In the genomic region with DNA sequence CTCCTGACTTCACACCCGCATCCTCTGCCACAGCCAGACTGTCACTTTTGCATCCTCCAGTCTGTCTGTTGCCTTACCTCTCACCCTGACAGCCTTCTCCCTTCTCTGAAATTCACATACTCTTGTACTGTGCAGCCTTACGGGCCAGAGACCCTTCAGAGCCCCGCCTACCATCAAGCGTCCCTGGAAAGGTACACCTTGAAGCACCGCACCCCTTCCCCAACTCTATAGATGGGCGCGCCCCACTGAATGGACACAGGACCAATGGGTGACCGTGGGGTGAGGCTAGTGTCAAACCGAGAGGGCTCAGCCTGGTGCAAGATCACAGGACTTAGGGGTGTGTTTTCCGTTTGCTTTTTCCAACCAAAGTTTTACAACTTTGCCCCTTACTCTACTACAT, we compare ENCODE assay signal across 8 mouse cellular contexts. TPM values are rescaled to one million over a fixed set of nuclear protein-coding genes. Genes with fewer than 3 reads are reported as not detected.
DNase-seq lines count a peak whose midpoint lies in the region; ATAC-seq and TF ChIP-seq lines count a peak whose summit lies in the region.

No protein-coding gene starts in this region.

- 0 out of 2 replicates have a peak, but pooled peaks have one; percentile 45 for TF ChIP-seq POLR2A in embryonic fibroblast, embryonic 13.5 days (IDR thresholded peaks at IDR 0.05; ENCODE audit: low read depth, low read length)

- whole genome bisulfite sequencing in limb, embryonic 11.5 days, result 7% methylated on average over 10 of the region's 10 CpGs
- WGBS in neural tube, embryonic 13.5 days, result 8% methylated on average over 10 of the region's 10 CpGs

- no peak for TF ChIP-seq CTCF in embryonic fibroblast, embryonic 13.5 days (IDR thresholded peaks at IDR 0.05; ENCODE audit: borderline replicate concordance, insufficient read depth, low read length)

- H3K4me2 ChIP-seq in limb, embryonic 11.5 days (ENCODE audit: low read depth, severe bottlenecking), result peak overlapping the region; percentile 95
- H3K4me2 ChIP-seq in neural tube, embryonic 13.5 days, result peak overlapping the region; percentile 81

- peak overlapping the region; percentile 97 for H3K4me3 ChIP-seq in megakaryocyte, embryonic 14.5 days (replicated peaks)
- peak overlapping the region; percentile 78 for H3K4me3 ChIP-seq in embryonic fibroblast, embryonic 13.5 days (ENCODE audit: insufficient read depth, low read length)
- peak overlapping the region; percentile 54 for H3K4me3 ChIP-seq in limb, embryonic 11.5 days (ENCODE audit: low read depth, low read length)
- H3K4me3 ChIP-seq in neural tube, embryonic 13.5 days, result peak overlapping the region; percentile 46

- no peak overlapping the region for H3K9ac ChIP-seq in limb, embryonic 11.5 days (ENCODE audit: low read length)
- no peak overlapping the region for H3K9ac ChIP-seq in neural tube, embryonic 13.5 days

- peaks cover 3% of the 10 kb centered on the region for H3K27me3 ChIP-seq in megakaryocyte, embryonic 14.5 days (replicated peaks)
- peaks cover 14% of the 10 kb centered on the region for H3K27me3 ChIP-seq in limb, embryonic 11.5 days (ENCODE audit: control insufficient read depth, insufficient read depth, low read length)
- peaks cover 53% of the 10 kb centered on the region for H3K27me3 ChIP-seq in neural tube, embryonic 13.5 days

- H3K9me3 ChIP-seq in megakaryocyte, embryonic 14.5 days, result no peaks in the 10 kb centered on the region
- H3K9me3 ChIP-seq in limb, embryonic 11.5 days (ENCODE audit: control insufficient read depth, low read length), result no peaks in the 10 kb centered on the region
- no peaks in the 10 kb centered on the region for H3K9me3 ChIP-seq in neural tube, embryonic 13.5 days

- no peak for ATAC-seq in megakaryocyte, adult 5-6 weeks (ENCODE audit: poor library complexity, severe bottlenecking)
- ATAC-seq in limb, embryonic 11.5 days (ENCODE audit: insufficient number of reproducible peaks, low FRiP score, low TSS enrichment, low read depth), result no peak
- no peak for ATAC-seq in neural tube, embryonic 13.5 days (ENCODE audit: low read depth)

- no peak for DNase-seq in limb, embryonic 11.5 days (ENCODE audit: low spot score)
- DNase-seq in spleen, postnatal 36 days (ENCODE audit: low spot score in 2 of 2), result no peak
- no peak for DNase-seq in frontal cortex, postnatal 36 days (ENCODE audit: low spot score in 2 of 2)
- no peak for DNase-seq in right cerebral cortex, postnatal 10 days (ENCODE audit: low spot score in 2 of 2)

- H3K36me3 ChIP-seq in megakaryocyte, embryonic 14.5 days (replicated peaks; ENCODE audit: low read length), result peaks cover 41% of the 10 kb centered on the region
- H3K36me3 ChIP-seq in limb, embryonic 11.5 days (ENCODE audit: control insufficient read depth, insufficient read depth, low read length), result no peaks in the 10 kb centered on the region
- no peaks in the 10 kb centered on the region for H3K36me3 ChIP-seq in neural tube, embryonic 13.5 days

- peak overlapping the region; percentile 69 for H3K27ac ChIP-seq in embryonic fibroblast, embryonic 13.5 days (ENCODE audit: insufficient read depth, low read length)
- no peak overlapping the region for H3K27ac ChIP-seq in limb, embryonic 11.5 days (replicated peaks; ENCODE audit: low read depth, low read length)
- no peak overlapping the region for H3K27ac ChIP-seq in neural tube, embryonic 13.5 days (replicated peaks)

- H3K4me1 ChIP-seq in megakaryocyte, embryonic 14.5 days, result peaks cover 74% of the 10 kb centered on the region
- H3K4me1 ChIP-seq in embryonic fibroblast, embryonic 13.5 days (ENCODE audit: control insufficient read depth, insufficient read depth, low read length), result peaks cover 7% of the 10 kb centered on the region; the same call in 1 of the 2 replicates
- no peaks in the 10 kb centered on the region for H3K4me1 ChIP-seq in limb, embryonic 11.5 days (ENCODE audit: control insufficient read depth, insufficient read depth, low read length)
- H3K4me1 ChIP-seq in neural tube, embryonic 13.5 days (replicated peaks), result peaks cover 18% of the 10 kb centered on the region

RNA-seq across cellular contexts. Expression of a gene that starts 1.1 kb away (rescaled TPM):
- polyA plus RNA-seq in megakaryocyte, embryonic 14.5 days (2012; ENCODE audit: insufficient read depth, low replicate concordance), result 10.0 and 23.7 TPM in 2 replicates
- 260 and 273 TPM in 2 replicates for total RNA-seq in megakaryocyte, adult 5-6 weeks (2015)
- 130 and 134 TPM in 2 replicates for total RNA-seq in megakaryocyte, adult 5-6 weeks (2017)
- 75.1 and 77.4 TPM in 2 replicates for polyA plus RNA-seq in embryonic fibroblast, embryonic 13.5 days (2011; ENCODE audit: insufficient read length, low read depth, missing spikeins)
- polyA plus RNA-seq in limb, embryonic 11.5 days (2014; fragmentation: Nextera tagmentation; extraction: Ambion mirVana), result 5.4 and 5.6 TPM in 2 replicates
- 1.4 and 2.2 TPM in 2 replicates for polyA plus RNA-seq in neural tube, embryonic 13.5 days (2015; fragmentation: Nextera tagmentation; extraction: Ambion mirVana)

RNA-seq across cellular contexts. Expression of a gene that starts 12.4 kb away (rescaled TPM):
- polyA plus RNA-seq in megakaryocyte, embryonic 14.5 days (2012; ENCODE audit: insufficient read depth, low replicate concordance), result not detected in 2 replicates
- 0.25 and 0.34 TPM in 2 replicates for total RNA-seq in megakaryocyte, adult 5-6 weeks (2015)
- total RNA-seq in megakaryocyte, adult 5-6 weeks (2017), result 0.26 and 0.41 TPM in 2 replicates
- 0.17 TPM in 1 of 2 replicates, not detected in the other for polyA plus RNA-seq in embryonic fibroblast, embryonic 13.5 days (2011; ENCODE audit: insufficient read length, low read depth, missing spikeins)
- 0.33 and 0.93 TPM in 2 replicates for polyA plus RNA-seq in limb, embryonic 11.5 days (2014; fragmentation: Nextera tagmentation; extraction: Ambion mirVana)
- 1.1 and 1.6 TPM in 2 replicates for polyA plus RNA-seq in neural tube, embryonic 13.5 days (2015; fragmentation: Nextera tagmentation; extraction: Ambion mirVana)

Comparison
In these comparisons a context has a peak if more than half of its experiments do, and no peak if none do; other contexts are left out.
1. H3K4me3 ChIP-seq: peak in every context shown above with its lines; median percentile 97 in megakaryocyte, embryonic 14.5 days; 78 in embryonic fibroblast, embryonic 13.5 days; 54 in limb, embryonic 11.5 days; 46 in neural tube, embryonic 13.5 days.